Mouse (Mus musculus) right cerebral cortex, postnatal 10 days (tissue): Measurements from ENCODE around the gene Heatr4.
"Not testable (repeated sequence)": the region's sequence is repeated elsewhere in the genome, so short reads cannot be mapped to it uniquely, and the experiment has no call there.

Source experiments
- DNase-seq, 2 experiments: peaks; one replicate each; pipeline ENCODE4 v3.0.0; 2021; ENCODE audit warnings: low spot score in 2 of 2

Heatr4 gene

GRCm38 (mm10) chr12:83938592-83938991, 46.1 kb downstream of the Heatr4 start:
- not testable (repeated sequence) for DNase-seq

- no peak for DNase-seq
Observed at GRCm38 (mm10) chr12:83937600-83937999, 47.1 kb downstream of the Heatr4 start.

- DNase-seq = no peak
Observed at GRCm38 (mm10) chr12:83929186-83929804, 55.4 kb downstream of the Heatr4 start.

GRCm38 (mm10) chr12:83927747-83928146, 56.9 kb downstream of the Heatr4 start:
- no peak for DNase-seq

- DNase-seq = no peak
Observed at GRCm38 (mm10) chr12:83926061-83926460, 58.6 kb downstream of the Heatr4 start.

GRCm38 (mm10) chr12:83925160-83925703, 59.4 kb downstream of the Heatr4 start:
- no peak for DNase-seq

- peak in 1 of 2 experiments; percentile 22 for DNase-seq
Observed at GRCm38 (mm10) chr12:83924332-83924731, 60.3 kb downstream of the Heatr4 start.

GRCm38 (mm10) chr12:83923486-83923859, 61.2 kb downstream of the Heatr4 start:
- no peak for DNase-seq

GRCm38 (mm10) chr12:83922724-83923485, 61.7 kb downstream of the Heatr4 start:
- DNase-seq = no peak

GRCm38 (mm10) chr12:83921535-83922381, 62.9 kb downstream of the Heatr4 start, which contains the start of gene Numb:
Gene Numb (minus strand): TSS chr12:83921934.
- DNase-seq = peak; percentile 99

GRCm38 (mm10) chr12:83920721-83921441, 63.8 kb downstream of the Heatr4 start:
- DNase-seq = peak; percentile 43 to 50

GRCm38 (mm10) chr12:83916884-83917283, 67.8 kb downstream of the Heatr4 start:
- peak in 1 of 2 experiments; percentile 26 for DNase-seq

GRCm38 (mm10) chr12:83914797-83915196, 69.9 kb downstream of the Heatr4 start:
- no peak for DNase-seq

- peak in 1 of 2 experiments; percentile 22 for DNase-seq
Observed at GRCm38 (mm10) chr12:83914202-83914740, 70.4 kb downstream of the Heatr4 start.

GRCm38 (mm10) chr12:83910451-83910850, 74.2 kb downstream of the Heatr4 start:
- DNase-seq = peak in 1 of 2 experiments; percentile 9
